Mouse (Mus musculus) urinary bladder, adult 18-20 months (tissue): ENCODE measurements at regions not wholly inside any gene's neighbourhood (a gene's known extent, or its start where the extent isn't known, plus 50 kb on each side); places are given as distances from the start of the nearest gene placed in this dataset.

Experiments used
- DNase-seq, 2 experiments: peaks; one replicate each; pipeline ENCODE4 v3.0.0; 2022; ENCODE audit warnings: low spot score in 2 of 2, mixed read lengths in 2 of 2

DNA sequence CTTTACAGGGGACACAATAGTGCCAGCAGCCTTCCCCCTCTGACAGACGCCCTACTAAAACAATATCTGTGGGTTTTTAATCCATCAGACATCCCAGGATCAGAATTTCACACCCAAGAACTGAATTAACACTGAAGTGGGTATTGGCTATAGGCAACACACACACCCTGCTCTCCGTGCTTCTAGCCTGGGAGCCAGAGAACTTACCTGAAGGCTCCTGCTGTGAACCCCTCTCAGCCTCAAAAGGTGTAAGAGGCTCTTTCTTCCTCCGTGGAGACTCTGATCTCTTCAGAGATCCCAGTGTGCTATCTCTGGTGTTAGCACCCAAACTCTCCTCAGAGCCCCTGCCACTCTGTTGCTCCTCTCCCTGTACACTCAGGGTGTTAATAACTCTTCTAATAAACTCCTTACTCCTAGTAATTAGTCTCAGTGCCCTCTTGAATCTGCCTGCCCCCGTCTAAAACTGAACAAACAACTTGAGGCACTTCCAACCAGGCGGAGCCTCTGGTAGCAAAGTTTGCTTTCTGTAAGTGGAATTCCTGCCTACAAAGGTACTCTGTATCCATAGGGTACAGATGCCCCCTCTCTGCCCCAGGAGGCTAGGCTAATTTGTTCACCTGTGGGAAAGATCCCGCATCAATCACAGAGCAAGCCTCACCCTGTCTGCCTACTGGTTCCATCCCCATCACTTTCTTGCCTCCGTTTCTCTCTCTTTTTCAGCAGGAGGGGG, 452.9 kb upstream of the Fam19a5 start:
- no peak for DNase-seq

DNA sequence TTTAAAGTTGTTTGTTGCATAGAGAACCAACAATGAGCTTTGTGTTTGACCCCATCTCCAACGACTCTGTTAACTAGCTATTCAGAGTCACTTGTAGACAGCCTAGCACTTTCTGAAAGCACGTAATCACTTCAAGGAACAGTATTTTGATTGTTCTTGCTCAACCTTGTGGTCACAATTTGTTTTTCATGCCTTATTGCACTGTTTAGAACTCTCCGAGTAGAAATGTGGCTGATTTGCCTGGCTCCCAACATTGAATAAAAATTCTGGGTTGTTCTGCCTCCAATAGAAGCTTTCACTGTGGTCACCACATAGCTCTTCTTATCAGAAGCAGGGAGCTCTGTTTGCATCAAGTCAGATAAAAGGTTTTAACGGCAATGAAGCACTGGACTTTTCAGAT, 446.9 kb upstream of the Fam19a5 start:
- DNase-seq, result no peak

DNA sequence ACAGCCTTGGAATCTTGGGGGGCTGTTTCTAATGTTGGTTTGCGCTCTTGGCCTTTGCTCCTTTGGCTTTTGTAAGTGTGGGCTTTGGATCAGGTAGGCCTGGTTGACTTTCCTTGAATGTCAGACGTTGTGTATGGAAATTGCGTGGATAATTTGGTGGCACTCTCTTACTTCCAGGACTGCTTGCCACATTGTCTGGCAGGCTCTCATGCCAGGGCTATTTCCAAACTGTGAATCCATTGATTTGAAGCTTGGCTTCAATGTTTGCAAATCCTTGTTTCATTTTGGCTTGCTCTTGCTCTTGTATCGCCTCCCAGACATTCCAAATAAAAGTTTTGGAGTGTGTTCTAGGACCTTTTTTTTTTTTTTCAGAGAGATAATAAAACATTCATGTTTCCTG, 443.0 kb upstream of the Fam19a5 start:
- no peak for DNase-seq

DNA sequence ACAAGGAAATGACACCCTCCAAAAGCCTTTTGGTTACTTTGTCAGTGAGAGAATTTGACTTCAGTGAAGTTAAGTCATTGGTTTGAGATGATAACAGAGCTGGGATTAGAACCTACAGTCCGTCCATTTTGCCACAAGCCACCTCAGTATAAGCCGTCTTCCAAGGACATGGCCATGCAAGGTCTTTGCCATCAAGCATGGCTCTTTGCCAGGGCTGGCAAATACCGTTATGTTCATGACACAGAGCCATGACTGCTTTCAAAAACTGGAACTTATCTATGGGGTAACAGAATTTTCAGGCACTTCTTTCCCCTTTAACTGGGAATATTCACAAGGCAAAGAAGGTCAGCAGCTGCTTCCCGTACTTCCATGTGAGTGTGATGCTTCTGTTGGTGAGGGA, 441.9 kb upstream of the Fam19a5 start:
- DNase-seq, result no peak

DNA sequence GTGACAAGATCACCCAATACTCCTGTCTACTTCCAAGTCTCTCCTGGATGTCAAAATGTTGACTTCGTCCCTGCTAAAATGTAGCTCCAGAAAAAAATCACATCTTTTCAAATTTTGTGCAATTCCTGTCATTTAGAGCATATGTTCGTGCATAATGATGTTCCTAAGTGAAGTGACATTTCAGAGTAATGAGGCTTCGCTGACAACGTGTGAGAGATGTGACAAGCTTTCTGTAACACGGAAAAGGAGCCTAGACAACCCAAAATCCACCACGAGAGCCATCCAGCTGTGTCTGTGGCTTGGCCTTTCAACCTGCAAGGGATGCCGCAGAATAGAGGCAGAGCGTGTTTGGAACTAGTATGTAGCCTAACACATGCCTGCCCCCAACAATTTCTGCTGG, 438.1 kb upstream of the Fam19a5 start:
- no peak for DNase-seq

DNA sequence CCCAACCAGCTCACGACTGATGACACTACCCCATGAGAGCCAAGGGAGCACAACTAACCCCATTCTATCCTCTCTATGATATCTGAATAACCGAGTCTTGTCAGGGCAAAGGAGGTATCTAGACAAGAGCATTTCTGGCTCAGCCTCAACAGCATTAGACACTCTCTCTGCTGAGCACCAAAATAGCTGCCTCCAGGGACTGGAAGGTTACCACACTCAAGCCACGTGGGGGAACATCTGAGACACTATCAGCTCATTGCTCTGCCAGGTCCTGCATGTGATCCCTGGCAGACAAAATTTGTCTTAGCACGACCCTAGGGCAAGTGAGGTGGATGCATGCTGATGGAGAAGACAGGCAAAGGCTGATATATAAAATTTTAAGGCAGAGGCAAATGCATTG, 436.4 kb upstream of the Fam19a5 start:
- DNase-seq, result no peak

DNA sequence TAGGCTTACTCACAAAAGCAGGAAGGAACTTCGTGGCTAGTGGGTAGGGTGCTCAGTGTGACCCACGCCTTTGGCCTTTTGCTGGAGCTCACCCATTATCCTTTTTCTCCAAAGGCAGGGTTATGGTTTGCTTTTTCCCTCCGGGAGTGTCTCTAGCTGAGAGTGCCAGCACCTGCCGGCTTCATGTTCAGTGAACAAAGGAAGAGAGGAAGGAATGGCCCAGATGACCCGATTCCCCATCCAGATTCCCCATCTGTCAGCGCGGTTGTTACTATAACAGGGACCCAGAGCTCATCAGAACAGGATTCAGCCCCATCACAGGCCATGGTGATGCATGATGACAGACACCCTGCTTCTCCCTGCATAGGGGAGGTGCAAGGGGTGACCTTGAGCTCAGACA, 435.7 kb upstream of the Fam19a5 start:
- no peak for DNase-seq

DNA sequence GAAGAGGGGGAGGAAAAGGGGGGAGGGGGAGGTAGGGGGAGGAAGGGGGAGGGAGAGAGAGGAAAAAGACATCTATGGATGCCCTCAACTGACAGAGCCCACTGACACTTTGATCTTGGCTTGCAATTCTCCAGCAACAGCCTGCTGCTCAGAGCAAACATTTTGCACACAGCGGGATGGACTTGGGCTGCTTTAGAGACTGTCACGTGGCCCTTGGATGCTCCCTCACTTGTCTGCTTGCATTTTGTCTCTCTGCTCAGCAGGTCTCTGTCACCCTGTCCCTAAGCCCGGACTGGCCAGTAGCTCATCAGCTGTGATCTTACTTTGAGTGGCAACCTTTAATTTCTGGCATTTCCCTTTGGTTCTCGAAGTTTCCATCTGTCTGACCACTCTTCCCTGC, 421.4 kb upstream of the Fam19a5 start:
- DNase-seq, result no peak

DNA sequence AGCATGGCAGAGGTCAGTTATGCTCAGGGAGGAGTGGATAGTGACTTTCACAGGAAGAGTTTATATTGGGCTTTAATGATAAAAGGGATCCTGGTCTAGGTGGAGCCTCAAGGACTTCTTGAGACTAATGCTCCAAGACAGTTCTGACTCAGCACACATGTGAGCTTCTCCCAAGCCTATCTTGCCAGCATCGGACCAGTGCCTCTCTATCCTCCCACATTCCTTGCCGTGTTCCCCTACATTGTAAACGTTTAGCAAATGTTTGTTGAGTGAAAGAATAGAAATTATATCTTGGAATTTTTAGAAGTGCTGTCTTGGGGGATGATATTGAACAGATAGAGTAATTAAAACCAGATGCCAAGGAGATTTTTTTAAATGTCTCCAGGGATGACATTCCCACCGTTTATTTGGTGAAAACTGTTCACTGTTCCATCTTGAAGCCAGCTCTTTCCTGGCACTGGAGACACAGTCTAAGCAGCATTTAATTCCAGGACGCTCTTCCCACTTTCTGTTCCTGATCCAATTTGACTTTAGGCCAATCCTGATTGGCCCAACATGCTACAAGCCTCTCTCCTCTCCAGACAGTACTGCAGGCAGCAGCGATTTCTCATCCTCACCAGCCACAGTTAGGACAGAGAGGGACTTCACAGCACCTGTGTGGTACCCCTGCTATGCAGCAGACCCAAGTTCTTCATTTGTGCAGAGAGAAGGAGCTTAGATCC, 418.5 kb upstream of the Fam19a5 start:
- DNase-seq, result no peak

DNA sequence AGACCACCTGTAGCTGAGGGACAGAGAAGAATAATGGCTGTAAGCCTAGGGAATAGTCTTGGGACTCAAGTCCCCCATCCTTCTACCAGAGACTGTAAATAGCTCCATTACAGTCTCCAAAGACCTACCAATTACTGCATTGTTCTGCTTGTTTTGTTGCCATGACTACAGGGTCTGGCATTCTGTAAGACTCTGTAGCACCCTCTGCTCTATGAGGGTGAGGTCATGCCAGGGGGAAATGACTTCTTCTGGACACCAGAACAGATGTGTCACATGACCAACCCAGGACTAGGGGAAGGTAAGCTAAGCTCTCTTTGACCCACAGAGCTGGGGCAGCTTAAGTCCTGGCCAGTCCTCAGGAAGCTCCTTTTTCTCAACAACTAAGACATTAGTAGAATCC, 405.2 kb upstream of the Fam19a5 start:
- no peak for DNase-seq

DNA sequence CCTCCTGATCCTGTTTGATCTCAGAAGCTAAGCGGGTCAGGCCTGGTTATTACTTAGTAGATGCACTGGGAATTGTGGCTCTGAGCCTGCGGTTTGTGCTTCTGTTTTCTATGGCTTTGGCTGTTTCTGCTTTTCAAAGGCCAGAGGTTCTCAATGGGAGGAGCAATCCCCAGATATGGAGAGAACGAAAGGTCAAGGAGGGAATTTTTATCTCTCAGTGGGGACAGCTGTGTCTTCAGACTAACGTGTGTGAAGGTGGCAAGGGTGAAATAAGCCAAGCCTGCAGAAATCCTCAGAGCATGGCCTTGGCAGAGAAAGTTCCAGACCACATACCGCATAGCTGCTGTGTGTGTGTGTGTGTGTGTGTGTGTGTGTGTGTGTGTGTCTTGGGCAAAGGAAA, 375.0 kb upstream of the Fam19a5 start:
- no peak for DNase-seq

DNA sequence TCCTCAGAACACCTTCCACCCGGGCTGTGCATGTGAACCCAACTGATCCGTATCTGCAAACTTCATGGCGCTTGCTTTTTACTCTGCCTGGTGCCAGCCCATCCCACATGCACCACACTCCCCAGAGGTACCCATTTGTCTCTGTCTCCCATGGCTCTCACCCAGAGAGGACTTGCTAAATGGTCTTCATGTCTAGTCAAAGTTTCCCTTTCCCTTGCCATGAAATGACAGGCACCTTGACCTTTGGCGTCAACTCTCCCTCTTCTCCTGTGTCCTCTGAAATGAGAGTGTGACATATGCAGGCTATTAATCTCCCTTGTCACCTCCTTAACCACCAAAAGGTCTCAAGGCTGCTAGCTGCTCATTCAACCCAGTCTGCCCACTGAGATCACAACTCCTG, 373.2 kb upstream of the Fam19a5 start:
- no peak for DNase-seq

DNA sequence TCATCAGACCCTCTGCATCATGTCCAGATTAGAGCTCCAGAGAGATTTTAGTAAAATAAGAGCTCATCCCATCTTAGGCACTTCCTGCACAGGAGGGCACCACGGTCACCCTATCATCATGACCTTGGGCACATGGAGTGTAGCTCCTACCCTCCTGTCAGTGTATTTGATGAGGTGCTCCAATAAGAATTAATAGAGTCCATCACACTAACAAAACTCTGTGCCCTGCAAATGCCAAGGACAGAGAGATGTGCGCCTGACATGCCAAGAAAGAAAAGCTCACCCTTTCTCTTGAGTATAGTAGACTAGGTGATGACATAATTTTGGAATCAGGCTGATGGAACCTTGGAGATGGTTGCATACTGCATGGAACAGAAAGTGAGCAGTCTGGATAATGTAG, 371.0 kb upstream of the Fam19a5 start:
- DNase-seq, result no peak

DNA sequence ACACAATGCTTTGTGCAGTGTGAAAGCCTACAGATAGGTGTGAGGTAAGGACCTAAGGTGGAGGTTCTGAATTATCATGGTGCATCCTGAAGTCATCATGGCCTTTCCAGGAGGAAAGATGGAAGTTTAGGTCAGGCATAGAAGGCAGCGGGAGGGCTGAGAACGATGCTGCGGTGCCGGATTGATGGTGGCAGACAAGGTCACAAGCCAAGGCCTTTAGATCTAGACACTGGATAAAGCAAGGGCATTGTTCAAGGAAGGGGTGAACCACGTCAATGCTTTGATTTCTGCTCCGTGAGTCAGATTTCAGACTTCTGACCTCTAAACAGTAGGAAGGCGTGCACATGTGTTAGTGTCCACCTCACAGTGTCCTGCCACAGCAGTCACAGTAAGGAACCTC, 365.5 kb upstream of the Fam19a5 start:
- no peak for DNase-seq

DNA sequence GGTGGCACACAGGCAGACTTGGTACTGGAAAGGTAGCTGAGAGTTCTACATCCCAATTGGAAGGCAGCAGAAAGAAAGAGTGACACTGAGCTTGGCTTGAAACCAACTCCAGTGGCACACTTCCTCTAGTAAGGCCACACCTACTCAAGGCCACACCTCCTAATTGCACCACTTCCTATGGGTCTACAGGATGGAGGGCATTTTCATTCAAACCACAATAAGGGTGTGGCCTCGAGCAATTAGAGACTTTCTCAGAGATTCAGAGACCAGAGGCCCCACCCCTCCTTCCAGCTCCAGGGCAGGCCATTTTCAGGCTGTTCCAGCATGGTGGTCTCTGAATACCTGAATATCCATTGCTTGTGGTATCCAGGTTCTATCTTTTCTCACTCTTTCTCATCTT, 363.3 kb upstream of the Fam19a5 start:
- DNase-seq, result no peak

DNA sequence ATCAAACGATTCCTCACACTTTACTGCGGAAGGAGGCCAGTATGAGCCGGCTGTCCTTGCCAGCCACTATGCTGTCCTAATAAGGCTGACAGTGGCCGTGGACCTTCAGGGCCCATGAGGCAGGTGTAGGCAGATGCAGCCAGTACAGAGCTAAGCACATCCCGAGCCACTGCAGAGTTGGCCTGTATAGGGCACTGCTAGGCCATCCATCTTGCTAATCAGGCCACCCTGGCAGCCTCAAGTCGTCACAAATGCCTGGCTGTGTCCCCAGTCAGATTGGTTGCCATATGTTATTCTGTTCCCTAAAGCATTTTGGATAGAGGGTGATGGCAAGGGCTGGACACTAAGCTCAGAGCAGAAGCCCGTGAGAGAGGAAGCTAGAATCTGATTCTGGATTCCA, 359.9 kb upstream of the Fam19a5 start:
- no peak for DNase-seq

DNA sequence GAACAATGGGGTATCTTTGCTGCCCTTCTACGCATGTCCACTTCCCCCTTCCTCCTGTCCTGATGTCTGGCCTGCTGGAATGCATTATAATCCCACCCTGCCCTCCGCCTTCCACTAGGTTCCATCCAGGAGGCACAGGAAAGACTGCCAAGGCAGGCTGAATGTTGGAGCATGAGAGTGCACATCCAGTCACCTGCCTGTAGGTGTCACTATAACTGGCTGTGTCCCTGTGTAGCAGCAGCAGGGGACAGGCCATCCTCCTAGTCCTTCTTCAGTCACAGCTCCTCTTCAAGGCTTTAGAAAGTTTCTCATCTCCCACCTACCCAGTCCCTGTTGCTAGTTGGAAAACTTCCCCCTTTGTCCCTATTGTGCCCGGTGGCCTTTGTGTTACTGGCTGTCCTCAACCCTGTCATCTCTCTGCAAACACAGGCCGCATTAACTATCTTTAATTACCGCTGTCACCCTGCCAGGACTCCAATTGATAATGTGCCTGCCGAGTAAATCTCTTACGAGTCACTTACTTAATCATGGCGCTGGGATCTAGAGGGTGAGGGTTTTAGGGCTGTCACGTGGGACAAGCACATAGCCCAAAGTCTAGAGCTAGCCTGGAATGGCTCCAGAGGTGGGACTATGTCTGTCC, 355.2 kb upstream of the Fam19a5 start:
- no peak for DNase-seq

DNA sequence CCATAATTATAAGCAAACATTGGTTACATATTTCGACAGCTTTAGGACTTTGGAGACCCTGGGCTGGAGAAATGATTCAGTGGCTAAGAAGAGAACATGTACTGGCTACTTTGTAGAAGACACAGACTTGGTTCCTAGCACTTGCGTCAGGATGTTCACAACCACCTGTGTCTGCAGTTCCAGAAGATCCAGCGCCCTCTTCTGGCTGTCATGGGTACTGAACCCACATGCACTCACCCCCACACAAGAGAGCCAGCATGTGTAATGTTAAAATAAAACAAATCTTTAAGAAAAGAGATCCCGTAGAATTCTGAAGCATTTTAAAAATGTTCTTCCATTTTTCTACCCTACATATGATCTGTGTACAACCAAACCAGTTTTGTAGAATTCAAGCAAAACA, 352.2 kb upstream of the Fam19a5 start:
- DNase-seq, result no peak

DNA sequence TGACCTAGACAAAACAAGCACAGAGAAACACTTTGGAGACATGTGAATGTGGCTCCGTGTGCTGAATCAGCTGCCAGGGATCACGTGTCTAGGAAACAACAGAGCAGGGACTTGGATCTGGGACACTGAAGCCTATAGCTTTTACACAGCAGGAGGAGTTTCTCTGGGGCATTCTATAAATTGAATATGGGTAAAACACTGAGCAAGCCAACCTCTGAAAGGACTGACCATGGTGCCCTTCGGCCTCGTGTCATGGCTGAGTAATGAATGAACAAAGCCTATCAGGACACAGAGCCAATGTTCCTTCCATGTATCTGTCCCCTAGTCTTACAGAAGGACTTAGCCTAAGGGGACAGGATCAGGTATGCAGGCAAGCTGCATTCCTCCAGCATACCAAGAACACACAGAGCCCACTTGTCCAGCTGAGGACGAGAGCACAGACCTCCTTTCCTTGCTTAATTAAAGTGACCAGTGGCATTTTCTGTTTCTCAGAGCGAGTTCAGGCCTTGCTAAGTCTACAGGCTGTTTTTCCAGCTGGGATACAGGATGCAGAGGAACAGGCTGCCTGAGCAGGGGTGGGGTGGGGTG, 347.7 kb upstream of the Fam19a5 start:
- no peak for DNase-seq

DNA sequence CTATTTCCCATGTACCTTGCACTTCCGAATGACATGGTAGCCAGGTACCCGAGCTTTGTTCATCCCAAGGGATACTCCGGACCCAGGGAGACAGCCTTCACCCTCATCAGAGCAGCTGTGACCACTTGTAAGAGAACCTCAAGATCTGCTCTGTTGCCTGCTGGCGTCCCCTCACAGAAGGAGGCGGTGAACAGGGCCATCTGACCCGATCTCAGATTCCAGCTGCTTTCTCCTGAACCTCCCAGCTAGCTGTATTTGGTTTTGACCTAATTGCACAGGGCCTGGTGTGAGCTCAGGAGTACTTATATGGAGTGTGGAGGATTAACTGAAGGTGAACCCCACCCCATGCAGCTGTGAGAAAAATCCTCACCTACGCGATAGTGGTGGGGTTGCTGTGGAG, 344.5 kb upstream of the Fam19a5 start:
- no peak for DNase-seq

DNA sequence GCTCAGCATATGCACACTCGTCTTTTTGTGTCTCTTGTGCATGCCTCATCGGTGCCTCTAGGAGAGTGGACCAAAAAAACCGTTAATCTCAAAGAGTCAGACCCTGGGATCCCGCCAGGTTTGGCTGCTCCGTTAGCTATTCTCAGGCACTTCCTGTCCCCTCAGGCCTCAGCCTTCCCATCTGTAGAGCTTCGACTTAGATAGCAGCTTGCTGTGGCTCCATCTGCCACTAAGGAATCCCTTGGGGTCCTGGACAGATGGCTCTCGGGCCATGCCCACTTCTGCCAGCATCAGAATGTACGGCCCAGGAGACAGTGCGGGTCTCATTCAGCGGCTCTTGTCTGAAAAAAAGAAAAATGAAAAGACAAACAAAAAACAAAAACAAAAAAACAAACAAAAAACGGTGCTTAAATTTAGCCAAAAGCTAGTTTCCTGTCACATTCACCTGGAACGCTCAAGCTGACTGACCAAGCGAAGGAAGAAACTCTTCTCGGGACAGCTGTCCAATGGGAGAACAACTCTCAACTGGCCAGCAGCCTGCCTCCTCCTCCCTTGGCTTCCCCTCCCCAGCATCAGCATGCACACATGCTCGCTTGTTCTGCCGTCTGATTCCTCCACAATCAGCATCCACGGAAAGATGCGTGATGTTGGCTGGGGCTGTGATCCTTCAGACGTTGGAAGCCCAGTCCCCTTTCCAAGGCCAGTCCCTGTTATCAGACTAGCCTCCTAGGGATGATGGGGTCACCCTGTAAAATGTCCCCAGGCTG, 343.6 kb upstream of the Fam19a5 start:
- no peak for DNase-seq

DNA sequence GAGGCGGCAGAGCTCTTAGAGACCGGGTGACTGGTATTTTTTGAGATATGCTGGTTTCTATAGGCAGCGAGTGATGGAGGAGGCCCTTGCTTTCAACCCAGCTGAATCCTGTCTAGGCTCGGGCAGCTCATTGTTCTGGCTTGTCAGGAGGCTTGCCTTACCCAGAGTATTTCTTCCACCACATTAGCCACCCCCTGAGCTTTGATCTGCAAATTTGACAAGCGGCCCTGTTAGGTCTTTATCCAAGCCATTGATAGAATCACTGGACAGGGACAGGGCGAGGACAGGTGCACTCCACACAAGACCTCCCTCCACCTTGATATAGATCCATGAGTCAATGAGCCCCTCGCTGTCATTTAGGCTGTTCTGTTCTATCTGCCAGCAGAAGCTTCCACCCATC, 343.0 kb upstream of the Fam19a5 start:
- DNase-seq, result no peak
